Mouse (Mus musculus) brain, embryonic 18.5 days (tissue): ENCODE measurements around the gene Snap47.

Source experiments
- DNase-seq: peaks from one replicate; pipeline ENCODE4 v3.0.0-alpha.2; 2012; ENCODE audit warnings: low read depth, low spot score

Snap47 gene

GRCm38 (mm10) chr11:59451086-59451485 is at the start of gene Snap47:
Snap47 (minus strand) TSS chr11:59451186.
- no peak for DNase-seq

- DNase-seq = no peak
Measured at GRCm38 (mm10) chr11:59497747-59498146, 46.8 kb upstream of the Snap47 start.

- no peak for DNase-seq
Measured at GRCm38 (mm10) chr11:59496672-59497310, 45.8 kb upstream of the Snap47 start.

- no peak for DNase-seq
Measured at GRCm38 (mm10) chr11:59486222-59486621, 35.2 kb upstream of the Snap47 start.

- no peak for DNase-seq
Measured at GRCm38 (mm10) chr11:59485641-59486040, 34.7 kb upstream of the Snap47 start.

- DNase-seq = peak; percentile 32
Measured at GRCm38 (mm10) chr11:59483212-59483611, 32.2 kb upstream of the Snap47 start.

- DNase-seq = no peak
Measured at GRCm38 (mm10) chr11:59477240-59477639, 26.3 kb upstream of the Snap47 start.

- DNase-seq = peak; percentile 76
Measured at GRCm38 (mm10) chr11:59472326-59472677, 21.3 kb upstream of the Snap47 start, which contains the start of gene Zfp867. Zfp867 (minus strand) TSS chr11:59472474.

GRCm38 (mm10) chr11:59471413-59472325 is 20.7 kb upstream of the Snap47 start:
- DNase-seq = no peak

GRCm38 (mm10) chr11:59460459-59460858 is 9.5 kb upstream of the Snap47 start:
- DNase-seq = no peak

- no peak for DNase-seq
Measured at GRCm38 (mm10) chr11:59458973-59459372, 8.0 kb upstream of the Snap47 start.

- no peak for DNase-seq
Measured at GRCm38 (mm10) chr11:59456891-59457290, 5.9 kb upstream of the Snap47 start.

GRCm38 (mm10) chr11:59456346-59456745 is 5.4 kb upstream of the Snap47 start:
- DNase-seq = no peak

GRCm38 (mm10) chr11:59450230-59450771 is 685 bp downstream of the Snap47 start:
- DNase-seq = no peak

GRCm38 (mm10) chr11:59449741-59450229 is 1.2 kb downstream of the Snap47 start, which contains the start of gene Jmjd4:
Jmjd4 (plus strand) TSS chr11:59450045.
- DNase-seq = peak; percentile 77

- DNase-seq = no peak
Measured at GRCm38 (mm10) chr11:59443102-59443501, 7.9 kb downstream of the Snap47 start.

- DNase-seq = no peak
Measured at GRCm38 (mm10) chr11:59437954-59438353, 13.0 kb downstream of the Snap47 start.

GRCm38 (mm10) chr11:59432261-59432660 is 18.7 kb downstream of the Snap47 start:
- DNase-seq = no peak

GRCm38 (mm10) chr11:59429959-59430358 is 21.0 kb downstream of the Snap47 start:
- no peak for DNase-seq

GRCm38 (mm10) chr11:59428057-59428660 is 22.8 kb downstream of the Snap47 start:
- no peak for DNase-seq

- DNase-seq = no peak
Measured at GRCm38 (mm10) chr11:59425671-59426101, 25.3 kb downstream of the Snap47 start.
